Mouse (Mus musculus) ES-E14 (cell line): Measurements from ENCODE around the gene Rgl3. TPM values are rescaled to one million over a fixed set of nuclear protein-coding genes. Genes with fewer than 3 reads are reported as not detected.

Experiments
- DNase-seq: peaks from one replicate; pipeline ENCODE4 v3.0.0-alpha.2; 2013; ENCODE audit warnings: low read depth, low spot score
- H3K27ac ChIP-seq: 2 replicates; pipeline ENCODE4 v1.5.1; 2012; ENCODE audit warnings: low read depth, mild to moderate bottlenecking, low read length, moderate library complexity, mixed read lengths; ENCODE audit not compliant: poor library complexity, insufficient read depth, severe bottlenecking
- H3K36me3 ChIP-seq: 2 replicates; pipeline ENCODE4 v1.6.1; 2012; ENCODE audit warnings: mild to moderate bottlenecking, low read length, moderate library complexity, mixed read lengths; ENCODE audit not compliant: control insufficient read depth, poor library complexity, insufficient read depth, severe bottlenecking
- H3K4me1 ChIP-seq, 2 experiments: fragments of 150-350 bp in 1 of 2; sonication (generic) in 1 of 2; 2 replicates each; pipeline ENCODE4 v1.6.1; 2012; ENCODE audit warnings: low read length in 2 of 2, mild to moderate bottlenecking in 1 of 2, mixed read lengths in 1 of 2; ENCODE audit not compliant: control insufficient read depth in 2 of 2, insufficient read depth in 2 of 2, poor library complexity in 1 of 2
- H3K4me3 ChIP-seq, 2 experiments: fragments of 150-350 bp in 1 of 2; sonication (generic) in 1 of 2; 2 replicates each; pipeline ENCODE4 v1.5.1; 2012; ENCODE audit warnings: low read length in 2 of 2, low read depth in 1 of 2, mild to moderate bottlenecking in 1 of 2, mixed read lengths in 1 of 2; ENCODE audit not compliant: insufficient read depth in 1 of 2, poor library complexity in 1 of 2, severe bottlenecking in 1 of 2
- H3K9ac ChIP-seq: 2 replicates; pipeline ENCODE4 v1.6.1; 2012; ENCODE audit warnings: low read depth, mild to moderate bottlenecking, low read length, mixed read lengths; ENCODE audit not compliant: poor library complexity, insufficient read depth, severe bottlenecking
- H3K9me3 ChIP-seq: fragments of 150-350 bp; sonication (generic); 2 replicates; pipeline ENCODE4 v1.6.1; 2012; ENCODE audit warnings: low read depth, mild to moderate bottlenecking, low read length; ENCODE audit not compliant: control insufficient read depth, insufficient read depth
- CHD2 ChIP-seq: IDR thresholded peaks from 2 replicates; pipeline ENCODE4 v1.6.1; 2014; ENCODE audit warnings: mild to moderate bottlenecking, low read depth, low read length, inconsistent platforms
- HCFC1 ChIP-seq: IDR thresholded peaks from 2 replicates; pipeline ENCODE4 v1.6.1; 2012; ENCODE audit warnings: low read length, inconsistent platforms, borderline replicate concordance; ENCODE audit not compliant: insufficient read depth
- MAFK ChIP-seq: IDR thresholded peaks from 2 replicates; pipeline ENCODE4 v1.6.1; 2014; ENCODE audit warnings: mild to moderate bottlenecking, low read depth, low read length, inconsistent platforms; ENCODE audit not compliant: insufficient read depth
- ZC3H11A ChIP-seq: IDR thresholded peaks from 2 replicates; pipeline ENCODE4 v1.6.1; 2012; ENCODE audit warnings: low read depth, mild to moderate bottlenecking, inconsistent platforms, low read length, borderline replicate concordance
- ZNF384 ChIP-seq: IDR thresholded peaks from 2 replicates; pipeline ENCODE4 v1.6.1; 2012; ENCODE audit warnings: low read depth, low read length, inconsistent platforms
- in situ Hi-C, 2 experiments: fragments of 600-800 bp; cut with MboI; formaldehyde crosslinking; loops; one replicate each; pipeline ENCODE4 v1.15.1; 2025; ENCODE audit warnings: low sequenced_read_pairs in 2 of 2, inconsistent platforms in 1 of 2; ENCODE audit not compliant: unreplicated experiment in 2 of 2
- total RNA-seq: library from RNA; depleted of rRNA; stranded (reverse); fragments of 300-350 nt; gene quantifications from 2 replicates; pipeline ENCODE4 v1.2.3, GENCODE M21; 2012

Gene Rgl3
- total RNA-seq, 1 experiment, result 0.27 TPM

- no peak for DNase-seq
- no peaks in the 10 kb centered on the region for H3K9me3 ChIP-seq
- no peak overlapping the region for H3K4me3 ChIP-seq
- TF ChIP-seq HCFC1 (no peak), ZNF384 (no peak)
- peaks cover 14% of the 10 kb centered on the region; the same call in 1 of the 2 replicates for H3K36me3 ChIP-seq
- H3K9ac ChIP-seq, result no peak overlapping the region
- in situ Hi-C loops, result no loop called here
- peaks cover 0 to 7% of the 10 kb centered on the region in 2 experiments; a peak in 2 of 4 replicates for H3K4me1 ChIP-seq
- H3K27ac ChIP-seq, result no peak overlapping the region
These were observed 63.7 kb downstream of the Rgl3 start for GRCm38 (mm10) chr9:21925506-21925905.

GRCm38 (mm10) chr9:21925034-21925433, 64.2 kb downstream of the Rgl3 start:
- in situ Hi-C loops, result no loop called here
- TF ChIP-seq ZC3H11A (no peak), CHD2 (no peak), MAFK (no peak), ZNF384 (no peak)
- Histone ChIP-seq H3K4me3 (no peak overlapping the region), H3K9me3 (no peaks in the 10 kb centered on the region), H3K9ac (no peak overlapping the region), H3K36me3 (peaks cover 14% of the 10 kb centered on the region; the same call in 1 of the 2 replicates), H3K4me1 (peaks cover 0 to 7% of the 10 kb centered on the region in 2 experiments; a peak in 2 of 4 replicates), H3K27ac (no peak overlapping the region)
- DNase-seq, result no peak

GRCm38 (mm10) chr9:21924099-21924493, 65.2 kb downstream of the Rgl3 start:
- Histone ChIP-seq H3K9ac (no peak overlapping the region), H3K4me3 (no peak overlapping the region), H3K27ac (no peak overlapping the region), H3K36me3 (peaks cover 14% of the 10 kb centered on the region; the same call in 1 of the 2 replicates), H3K4me1 (peaks cover 0 to 7% of the 10 kb centered on the region in 2 experiments; a peak in 2 of 4 replicates), H3K9me3 (no peaks in the 10 kb centered on the region)
- DNase-seq, result no peak
- in situ Hi-C loops, result no loop called here
- no peak for TF ChIP-seq MAFK
- no peak for TF ChIP-seq ZNF384
- no peak for TF ChIP-seq ZC3H11A
- TF ChIP-seq CHD2, result no peak
- TF ChIP-seq HCFC1, result no peak

- Histone ChIP-seq H3K9ac (no peak overlapping the region), H3K4me1 (peaks cover 0 to 7% of the 10 kb centered on the region in 2 experiments; a peak in 2 of 4 replicates), H3K9me3 (no peaks in the 10 kb centered on the region), H3K27ac (no peak overlapping the region), H3K36me3 (peaks cover 14% of the 10 kb centered on the region; the same call in 1 of the 2 replicates), H3K4me3 (no peak overlapping the region)
- in situ Hi-C loops, result no loop called here
- no peak for DNase-seq
- TF ChIP-seq HCFC1 (no peak), ZC3H11A (no peak), MAFK (no peak)
These were observed 65.7 kb downstream of the Rgl3 start for GRCm38 (mm10) chr9:21923490-21924098.

GRCm38 (mm10) chr9:21923036-21923435, 66.2 kb downstream of the Rgl3 start:
- H3K27ac ChIP-seq, result no peak overlapping the region
- no peaks in the 10 kb centered on the region for H3K9me3 ChIP-seq
- H3K9ac ChIP-seq, result no peak overlapping the region
- TF ChIP-seq HCFC1 (no peak), CHD2 (no peak), MAFK (no peak), ZC3H11A (no peak), ZNF384 (no peak)
- no peak for DNase-seq
- H3K4me3 ChIP-seq, result no peak overlapping the region
- H3K36me3 ChIP-seq, result peaks cover 14% of the 10 kb centered on the region; the same call in 1 of the 2 replicates
- peaks cover 0 to 7% of the 10 kb centered on the region in 2 experiments; a peak in 2 of 4 replicates for H3K4me1 ChIP-seq
- in situ Hi-C loops, result no loop called here
